Mouse (Mus musculus) heart, embryonic 16.5 days (tissue): ENCODE measurements around the gene Coro2b. TPM values are rescaled to one million over a fixed set of nuclear protein-coding genes. Genes with fewer than 3 reads are reported as not detected.
A peak's percentile ranks its signal among the peaks of the same experiment; 100 is the strongest.

ENCODE experiments used
- ATAC-seq: fragments of 200-750 bp; cut with Nextera tagmentation; replicated peaks from 2 replicates; pipeline ENCODE4 v1.8.0; 2017; ENCODE audit warnings: moderate number of reproducible peaks; ENCODE audit not compliant: insufficient read depth, low FRiP score; ENCODE audit errors: extremely low read depth
- H3K27ac ChIP-seq: fragments of 300-500 bp; sonication (generic); 2 replicates; pipeline ENCODE4 v1.5.1; 2014; ENCODE audit warnings: mild to moderate bottlenecking, low read length, control low read depth, moderate library complexity
- H3K27me3 ChIP-seq: fragments of 300-500 bp; sonication (generic); 2 replicates; pipeline ENCODE4 v1.6.1; 2014; ENCODE audit warnings: low read length, mixed read lengths; ENCODE audit not compliant: control insufficient read depth, insufficient read depth
- H3K36me3 ChIP-seq: fragments of 300-500 bp; sonication (generic); 2 replicates; pipeline ENCODE4 v1.6.1; 2014; ENCODE audit not compliant: control insufficient read depth, insufficient read depth
- H3K4me1 ChIP-seq: fragments of 300-500 bp; sonication (generic); 2 replicates; pipeline ENCODE4 v1.6.1; 2014; ENCODE audit warnings: low read length, mixed read lengths; ENCODE audit not compliant: control insufficient read depth, insufficient read depth
- H3K4me2 ChIP-seq: fragments of 300-500 bp; sonication (generic); 2 replicates; pipeline ENCODE4 v1.6.1; 2014; ENCODE audit warnings: low read depth, mild to moderate bottlenecking, control low read depth, low read length
- H3K4me3 ChIP-seq: fragments of 300-500 bp; sonication (generic); 2 replicates; pipeline ENCODE4 v1.5.1; 2014; ENCODE audit warnings: mild to moderate bottlenecking, control low read depth, low read length
- H3K9ac ChIP-seq: fragments of 300-500 bp; sonication (generic); 2 replicates; pipeline ENCODE4 v1.6.1; 2014; ENCODE audit warnings: low read length, control low read depth
- H3K9me3 ChIP-seq: fragments of 300-500 bp; sonication (generic); replicated peaks from 2 replicates; pipeline ENCODE4 v1.6.1; 2016; ENCODE audit warnings: low read length; ENCODE audit not compliant: control insufficient read depth
- WGBS: fragments of 180-500 bp; shearing (Covaris S2); extraction: QIAGEN DNeasy Blood & Tissue Kit; methylation state at CpG from one replicate; pipeline ENCODE4 v1.1.7; 2014; 5-methylcytosine and 5-hydroxymethylcytosine counted together
- polyA plus RNA-seq: library from polyadenylated mRNA; unstranded; fragments of >200 nt; fragmentation: Nextera tagmentation; extraction: Ambion mirVana; gene quantifications from 2 replicates; pipeline ENCODE4 v1.2.1, GENCODE M21; 2015

Gene Coro2b
- polyA plus RNA-seq, 1 experiment from 2014 or later = 7.1 TPM

DNA sequence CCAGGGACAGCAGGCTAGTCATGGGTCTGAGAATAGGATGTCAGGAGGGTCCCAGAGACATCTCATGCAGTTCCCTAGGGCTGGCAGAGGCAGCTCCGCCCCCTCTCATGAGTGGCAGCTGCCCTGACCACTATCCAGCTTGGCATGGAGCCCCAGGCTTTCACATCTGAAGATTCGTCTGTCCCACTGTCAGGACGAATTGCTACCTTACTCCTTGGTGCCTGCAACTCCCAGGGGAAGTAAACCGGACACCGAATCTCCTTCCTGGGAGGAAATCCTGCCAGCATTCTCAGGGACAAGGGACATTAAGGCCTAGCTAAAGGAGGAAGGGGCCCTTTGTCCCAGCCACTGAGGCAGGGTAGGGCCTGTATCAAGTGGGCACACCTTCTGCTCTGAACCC lies 14.6 kb downstream of the Coro2b start:
- no peak for ATAC-seq
- H3K4me2 ChIP-seq = no peak overlapping the region; the same call in 1 of the 2 replicates
- H3K27ac ChIP-seq = peak overlapping the region; percentile 71
- no peaks in the 10 kb centered on the region for H3K9me3 ChIP-seq
- no peaks in the 10 kb centered on the region for H3K27me3 ChIP-seq
- no peak overlapping the region for H3K4me3 ChIP-seq
- H3K36me3 ChIP-seq = no peaks in the 10 kb centered on the region
- no peak overlapping the region for H3K9ac ChIP-seq
- peaks cover 25% of the 10 kb centered on the region for H3K4me1 ChIP-seq
- 56% methylated on average over 5 of the region's 5 CpGs for WGBS

DNA sequence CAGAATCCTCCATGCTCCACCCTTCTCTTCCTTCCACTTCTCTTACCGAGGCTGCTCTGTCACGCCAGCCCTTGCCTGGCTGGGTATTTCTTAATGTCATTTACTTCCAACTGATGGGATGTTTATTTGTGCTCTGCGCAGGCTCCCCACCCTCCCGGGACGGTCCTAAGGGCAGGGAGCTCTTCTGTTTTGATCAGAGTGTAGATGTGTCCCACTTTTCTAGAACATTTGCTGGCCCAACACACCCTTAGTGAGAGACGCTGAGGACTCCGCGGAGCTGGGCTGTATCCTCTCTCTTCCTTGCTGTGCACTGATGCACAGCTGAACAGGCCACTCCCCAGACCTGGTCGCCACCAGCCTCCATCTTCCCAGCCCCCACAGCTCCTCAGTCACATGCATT lies 15.3 kb downstream of the Coro2b start:
- no peaks in the 10 kb centered on the region for H3K27me3 ChIP-seq
- H3K27ac ChIP-seq = peak overlapping the region; percentile 71
- no peaks in the 10 kb centered on the region for H3K9me3 ChIP-seq
- WGBS = 56% methylated on average over 9 of the region's 9 CpGs
- ATAC-seq = no peak
- H3K9ac ChIP-seq = peak overlapping the region; percentile 44
- H3K4me1 ChIP-seq = peaks cover 19% of the 10 kb centered on the region
- no peaks in the 10 kb centered on the region for H3K36me3 ChIP-seq
- H3K4me3 ChIP-seq = no peak overlapping the region
- peak overlapping the region; percentile 10; the same call in 1 of the 2 replicates for H3K4me2 ChIP-seq

DNA sequence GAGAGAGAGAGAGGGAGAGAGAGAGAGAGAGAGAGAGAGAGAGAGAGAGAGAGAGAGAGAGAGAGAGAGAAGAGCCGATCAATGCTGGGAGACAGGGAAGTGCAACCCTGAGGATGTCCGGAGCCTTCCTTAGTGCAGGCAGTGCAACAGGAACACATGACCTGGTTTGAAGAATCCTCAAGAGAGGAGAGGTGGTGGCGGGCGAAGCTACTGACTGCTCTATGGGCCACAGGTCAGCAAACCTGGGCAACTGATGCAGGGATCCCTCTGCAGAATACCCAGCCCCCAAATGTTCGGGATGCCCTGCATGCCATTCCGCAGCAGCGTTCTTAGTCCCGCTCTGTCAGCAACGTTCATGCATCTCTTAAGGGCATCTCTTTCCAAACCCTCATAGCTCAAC lies 15.9 kb downstream of the Coro2b start:
- no peak for ATAC-seq
- Histone ChIP-seq H3K4me2 (no peak overlapping the region), H3K4me1 (peaks cover 13% of the 10 kb centered on the region)

DNA sequence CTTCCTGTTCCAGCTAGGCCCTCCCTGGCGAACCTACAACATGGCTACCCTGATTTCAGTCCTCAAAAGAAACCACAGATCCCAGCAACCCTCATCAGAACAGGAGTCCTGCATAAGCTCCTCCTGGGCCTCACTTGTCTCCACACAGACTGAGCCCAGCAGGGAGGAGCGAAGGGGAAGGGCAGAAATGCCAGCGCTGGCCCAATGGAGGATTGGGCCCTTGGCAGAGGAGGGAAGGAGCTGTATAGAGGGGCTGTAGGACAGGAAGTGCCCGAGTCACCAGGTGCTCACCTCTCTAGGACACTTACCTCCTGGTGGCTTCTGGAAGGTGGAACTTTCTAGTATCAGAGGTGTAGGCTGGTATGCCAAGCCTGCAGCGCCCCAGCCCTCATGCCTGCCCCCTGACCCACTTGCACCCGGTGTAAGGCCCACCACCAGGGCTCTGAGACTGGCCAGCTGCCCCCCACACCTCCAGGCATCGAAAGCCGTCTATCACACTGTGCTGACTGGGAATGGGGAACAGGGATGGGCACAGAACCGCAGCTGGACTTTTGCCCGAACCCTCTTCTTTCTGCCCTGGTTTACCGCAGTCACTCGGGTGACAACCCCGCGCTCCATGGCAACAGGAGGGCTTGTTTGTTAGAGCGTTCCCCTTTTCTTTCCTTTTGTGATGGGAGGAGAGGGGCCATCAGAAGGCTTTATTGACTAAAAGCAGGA lies 16.9 kb downstream of the Coro2b start:
- no peak overlapping the region for H3K9ac ChIP-seq
- H3K27me3 ChIP-seq = no peaks in the 10 kb centered on the region
- H3K4me2 ChIP-seq = no peak overlapping the region
- H3K27ac ChIP-seq = no peak overlapping the region
- H3K9me3 ChIP-seq = no peaks in the 10 kb centered on the region
- 79% methylated on average over 15 of the region's 15 CpGs for WGBS
- ATAC-seq = no peak
- H3K36me3 ChIP-seq = no peaks in the 10 kb centered on the region
- H3K4me3 ChIP-seq = no peak overlapping the region
- H3K4me1 ChIP-seq = peaks cover 8% of the 10 kb centered on the region; the same call in 1 of the 2 replicates

More for the DNA sequence above, 15.9 kb downstream of the Coro2b start:
- H3K9me3 ChIP-seq = no peaks in the 10 kb centered on the region
- H3K4me3 ChIP-seq = no peak overlapping the region
- WGBS = 38% methylated on average over 9 of the region's 9 CpGs
- H3K27ac ChIP-seq = peak overlapping the region; percentile 71
- H3K27me3 ChIP-seq = no peaks in the 10 kb centered on the region
- H3K9ac ChIP-seq = no peak overlapping the region; the same call in 1 of the 2 replicates
- H3K36me3 ChIP-seq = no peaks in the 10 kb centered on the region

DNA sequence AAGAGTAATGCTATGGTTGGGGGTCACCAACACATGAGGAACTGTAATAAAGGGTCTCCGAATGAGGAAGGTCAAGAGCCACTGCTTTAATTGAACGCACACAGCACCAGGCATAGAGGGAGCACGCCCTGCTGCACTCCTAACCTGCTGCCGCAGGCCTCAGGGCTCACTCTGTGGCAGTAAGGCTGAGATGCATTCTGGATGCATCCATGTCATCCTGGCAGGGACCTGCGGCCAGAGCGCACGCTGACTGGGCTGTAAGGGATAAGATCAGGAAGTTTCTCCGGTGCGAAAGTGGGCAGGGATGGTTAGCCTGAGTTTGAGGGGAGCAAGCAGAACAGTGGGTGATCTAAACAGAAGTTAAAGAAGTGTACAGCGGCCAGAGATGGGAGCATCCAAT lies 17.5 kb downstream of the Coro2b start:
- no peak overlapping the region for H3K4me2 ChIP-seq
- no peak for ATAC-seq
- no peak overlapping the region for H3K4me3 ChIP-seq
- no peak overlapping the region for H3K9ac ChIP-seq
- H3K27me3 ChIP-seq = no peaks in the 10 kb centered on the region
- no peaks in the 10 kb centered on the region for H3K36me3 ChIP-seq
- H3K9me3 ChIP-seq = no peaks in the 10 kb centered on the region
- H3K4me1 ChIP-seq = peaks cover 8% of the 10 kb centered on the region; the same call in 1 of the 2 replicates
- no peak overlapping the region for H3K27ac ChIP-seq
- 91% methylated on average over 10 of the region's 10 CpGs for WGBS

DNA sequence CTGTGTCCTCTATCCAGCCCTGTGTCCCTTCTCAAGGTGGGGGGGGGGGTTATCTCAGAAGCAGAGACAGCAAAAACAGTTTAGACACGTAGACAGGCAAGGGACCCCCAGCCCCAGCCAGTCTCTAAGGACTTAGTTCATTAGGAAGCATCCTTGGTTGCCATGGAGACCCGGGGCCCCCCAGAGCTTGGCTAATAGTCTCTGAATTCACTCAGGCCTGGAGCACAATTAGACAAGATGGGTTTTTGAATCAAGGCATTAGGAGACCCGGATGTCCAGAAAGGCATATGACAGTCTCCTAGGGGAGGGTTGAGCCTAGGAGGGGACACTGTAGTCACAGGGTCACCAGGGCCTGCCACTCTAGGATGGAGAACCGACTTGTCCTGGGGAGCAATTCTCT lies 18.3 kb downstream of the Coro2b start:
- Histone ChIP-seq H3K36me3 (no peaks in the 10 kb centered on the region), H3K9ac (no peak overlapping the region), H3K4me1 (peaks cover 8% of the 10 kb centered on the region; the same call in 1 of the 2 replicates), H3K9me3 (no peaks in the 10 kb centered on the region), H3K27me3 (no peaks in the 10 kb centered on the region), H3K4me3 (no peak overlapping the region), H3K27ac (no peak overlapping the region), H3K4me2 (no peak overlapping the region)
- WGBS = 73% methylated on average over 4 of the region's 4 CpGs
- no peak for ATAC-seq

DNA sequence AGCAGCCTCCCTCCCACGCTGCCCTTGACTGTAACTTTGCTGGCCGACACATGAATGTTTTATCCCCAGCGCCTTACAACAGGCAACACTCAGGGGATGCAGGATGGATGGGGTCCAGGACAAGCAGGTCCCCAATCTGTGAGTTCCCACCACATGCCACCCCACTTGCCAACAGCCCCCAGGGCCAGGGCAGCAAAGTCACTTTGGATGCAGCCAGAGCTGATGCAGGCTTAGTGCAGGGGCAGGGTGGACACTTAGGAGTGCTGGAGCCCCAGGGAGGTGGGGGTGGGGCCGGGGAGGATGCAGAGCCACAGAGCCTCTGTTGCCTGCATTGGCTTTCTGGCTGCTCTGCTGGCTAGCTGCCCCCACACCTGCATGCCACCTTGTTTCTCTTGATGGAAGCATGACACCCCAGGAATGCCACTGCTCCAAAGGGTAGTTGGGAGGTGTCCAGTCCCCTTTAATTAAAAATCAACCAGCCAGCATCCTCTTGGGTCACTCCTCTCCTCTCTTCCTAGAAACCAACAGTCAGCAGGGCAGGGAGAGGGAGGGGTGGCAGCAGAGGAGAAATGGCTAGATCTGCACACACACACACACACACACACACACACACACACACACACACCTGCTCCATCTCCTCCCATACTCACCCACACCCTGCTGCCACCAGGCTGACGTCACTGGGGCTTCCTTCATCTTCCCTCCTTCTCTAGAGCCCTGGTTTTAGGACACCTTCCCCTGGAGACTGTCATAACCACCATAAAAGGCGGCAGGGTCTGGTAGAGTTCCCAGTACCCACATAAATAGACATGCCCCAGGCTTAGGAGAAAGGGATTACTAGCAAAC lies 19.5 kb downstream of the Coro2b start:
- ATAC-seq = no peak
- Histone ChIP-seq H3K4me2 (no peak overlapping the region), H3K9ac (no peak overlapping the region), H3K4me3 (no peak overlapping the region), H3K36me3 (no peaks in the 10 kb centered on the region), H3K27ac (no peak overlapping the region), H3K4me1 (peaks cover 8% of the 10 kb centered on the region; the same call in 1 of the 2 replicates), H3K27me3 (no peaks in the 10 kb centered on the region), H3K9me3 (no peaks in the 10 kb centered on the region)
- WGBS = 63% methylated on average over 6 of the region's 6 CpGs

DNA sequence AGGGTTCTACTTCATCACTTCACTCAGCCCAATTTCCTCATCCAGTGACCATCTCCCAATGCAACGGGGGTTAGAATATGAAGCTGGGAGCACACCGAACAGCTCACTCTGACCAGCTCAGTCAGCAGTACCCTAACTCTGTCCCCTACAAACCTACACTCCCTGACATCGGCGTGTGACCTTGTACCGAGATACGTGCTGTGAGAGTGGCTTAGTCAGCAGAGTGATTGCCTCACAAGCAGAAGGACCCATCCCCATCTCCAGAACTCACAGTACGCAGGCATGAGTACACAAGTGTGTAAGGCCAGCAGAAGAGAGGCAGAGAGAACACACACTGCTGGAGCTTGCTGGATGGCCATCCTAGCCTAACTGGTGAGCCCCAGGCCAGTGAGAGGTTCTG lies 21.7 kb downstream of the Coro2b start:
- no peak overlapping the region for H3K4me3 ChIP-seq
- no peaks in the 10 kb centered on the region for H3K27me3 ChIP-seq
- no peak overlapping the region for H3K4me2 ChIP-seq
- no peaks in the 10 kb centered on the region for H3K36me3 ChIP-seq
- H3K27ac ChIP-seq = no peak overlapping the region
- WGBS = 87% methylated on average over 7 of the region's 7 CpGs
- no peaks in the 10 kb centered on the region for H3K9me3 ChIP-seq
- no peak overlapping the region for H3K9ac ChIP-seq
- H3K4me1 ChIP-seq = peaks cover 12% of the 10 kb centered on the region; the same call in 1 of the 2 replicates
- ATAC-seq = no peak
